In the genomic region with DNA sequence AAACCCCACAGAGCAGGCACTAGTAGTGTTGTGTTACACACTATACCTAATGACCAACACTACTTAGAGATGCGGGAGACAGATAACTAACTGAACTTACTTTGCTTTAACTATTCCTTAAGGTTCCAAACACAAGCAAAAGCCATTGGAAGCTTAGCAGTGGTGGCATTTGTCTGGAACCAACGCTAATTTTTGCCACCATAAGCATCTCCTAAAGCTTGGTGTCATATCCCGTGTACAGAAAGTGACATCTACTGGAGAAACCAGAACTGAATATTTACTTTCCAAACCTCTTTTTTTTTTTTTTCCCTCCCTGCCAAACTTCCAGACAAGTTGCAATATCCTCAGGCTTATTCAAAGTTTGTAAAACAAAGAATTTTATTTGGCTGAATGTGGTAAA, we compare ENCODE assay signal across 16 mouse cellular contexts. TPM values are rescaled to one million over a fixed set of nuclear protein-coding genes. Genes with fewer than 3 reads are reported as not detected.
A peak's percentile ranks its signal among the peaks of the same experiment; 100 is the strongest.
DNase-seq lines count a peak whose midpoint lies in the region; ATAC-seq and TF ChIP-seq lines count a peak whose summit lies in the region.
"Had no signal": no experiment of that assay in that cellular context is flagged by ENCODE, and none has a peak within 500 bp of the region (broad histone marks: within the 10 kb centered on the region; RNA-seq: fewer than 3 reads in every experiment).

No protein-coding gene starts in this region.

- no peak for ATAC-seq in heart, postnatal 0 days (ENCODE audit: insufficient read depth, low read depth)
- no peak for ATAC-seq in Patski

- no peak overlapping the region for H3K9ac ChIP-seq in heart, postnatal 0 days (replicated peaks; ENCODE audit: low read depth, low read length)
- H3K9ac ChIP-seq: embryonic facial prominence, embryonic 13.5 days; neural tube, embryonic 15.5 days had no signal

- 42% methylated on average over 3 of the region's 3 CpGs for WGBS in heart, postnatal 0 days

- H3K9me3 ChIP-seq in heart, postnatal 0 days (replicated peaks; ENCODE audit: control insufficient read depth, low read length): no peaks in the 10 kb centered on the region
- H3K9me3 ChIP-seq: embryonic facial prominence, embryonic 13.5 days; neural tube, embryonic 15.5 days had no signal

- H3K27me3 ChIP-seq in heart, postnatal 0 days (ENCODE audit: control insufficient read depth, insufficient read depth, low read length): no peaks in the 10 kb centered on the region
- H3K27me3 ChIP-seq in Patski: no peaks in the 10 kb centered on the region
- H3K27me3 ChIP-seq: embryonic facial prominence, embryonic 13.5 days; neural tube, embryonic 15.5 days had no signal

- no peaks in the 10 kb centered on the region for H3K4me1 ChIP-seq in heart, postnatal 0 days (ENCODE audit: control insufficient read depth, insufficient read depth)
- H3K4me1 ChIP-seq: embryonic facial prominence, embryonic 13.5 days; neural tube, embryonic 15.5 days had no signal

- CTCF ChIA-PET in Patski (lab: Charles Lee): interaction anchor here (0.6 to 3.1 kb wide), 10 partner anchors 9 to 1665 kb away, joined by 3 to 8 read pairs (median 4); no protein-coding TSS in a partner anchor

- no peak overlapping the region for H3K27ac ChIP-seq in heart, postnatal 0 days (ENCODE audit: low read depth)
- H3K27ac ChIP-seq in layer of hippocampus, adult 2 months: no peak overlapping the region
- H3K27ac ChIP-seq: embryonic facial prominence, embryonic 13.5 days; neural tube, embryonic 15.5 days had no signal

- H3K4me3 ChIP-seq in heart, postnatal 0 days (ENCODE audit: low read depth, low read length): no peak overlapping the region
- no peak overlapping the region for H3K4me3 ChIP-seq in layer of hippocampus, adult 2 months
- H3K4me3 ChIP-seq: embryonic facial prominence, embryonic 13.5 days; neural tube, embryonic 15.5 days had no signal

- no peak overlapping the region for H3K4me2 ChIP-seq in heart, postnatal 0 days (ENCODE audit: low read depth, low read length)
- H3K4me2 ChIP-seq: embryonic facial prominence, embryonic 13.5 days; neural tube, embryonic 15.5 days had no signal

- POLR2A ChIA-PET in Patski (lab: Charles Lee): interaction anchor here (0.7 kb wide), 2 partner anchors 668 to 915 kb away, joined by 3 to 5 read pairs; no protein-coding TSS in a partner anchor

- peak; percentile 20 for DNase-seq in embryo, embryonic 10.5 days (ENCODE audit: low spot score)
- no peak for DNase-seq in embryo, embryonic 10 days (ENCODE audit: low spot score)
- DNase-seq in heart, postnatal 0 days (ENCODE audit: low spot score): peak; percentile 34
- no peak for DNase-seq in heart, postnatal 36 days
- DNase-seq in layer of hippocampus, adult 2 months (ENCODE audit: low spot score in 2 of 2): no peak
- DNase-seq in layer of hippocampus, postnatal 25 days (ENCODE audit: extremely low spot score in 1 of 2, low spot score in 1 of 2): no peak
- DNase-seq in Patski (ENCODE audit: low read depth, low spot score): no peak
- DNase-seq in left cerebral cortex, adult 11 months (ENCODE audit: low spot score): no peak
- DNase-seq: adrenal gland, adult 8-10 months; cerebellum, adult 9-11 months; retina, postnatal 1 day; thymus, postnatal 25 days had no signal

- in situ Hi-C loops in Patski (cut with MboI; ENCODE audit: low pct_unique_long_range_greater_than_20kb): loop anchor here (10.0 kb wide), 3 partner anchors 580 to 1480 kb away; no protein-coding TSS in a partner anchor

- intact Hi-C loops in heart, postnatal 36 days (cut with DNase I): loop anchor here (5.0 to 10.0 kb wide), 3 partner anchors 470 to 1480 kb away; no protein-coding TSS in a partner anchor

- no peak for TF ChIP-seq EP300 in heart, postnatal 0 days (IDR thresholded peaks at IDR 0.05; ENCODE audit: low read depth)

- peak; percentile 35 for TF ChIP-seq CTCF in heart, postnatal 0 days (IDR thresholded peaks at IDR 0.05; ENCODE audit: low read depth)
- TF ChIP-seq CTCF in layer of hippocampus, adult 2 months (conservative IDR thresholded peaks at IDR 0.05): peak; percentile 72
- TF ChIP-seq CTCF in Patski (IDR thresholded peaks at IDR 0.05): peak; percentile 42

- H3K36me3 ChIP-seq in heart, postnatal 0 days (replicated peaks; ENCODE audit: control insufficient read depth, insufficient read depth, low read length): no peaks in the 10 kb centered on the region
- H3K36me3 ChIP-seq: embryonic facial prominence, embryonic 13.5 days; neural tube, embryonic 15.5 days had no signal

RNA-seq across cellular contexts. Expression of a gene that starts 39.5 kb away (rescaled TPM):
- total RNA-seq in heart, postnatal 0 days (2014; rRNA removed; ENCODE audit: low replicate concordance): 30.5 and 42.2 TPM in 2 replicates
- polyA plus RNA-seq in heart, postnatal 0 days (2015; fragmentation: Nextera tagmentation; extraction: Ambion mirVana): 15.4 and 15.7 TPM in 2 replicates
- total RNA-seq in heart, postnatal 36 days (2021): 10 to 100 TPM; 20.8 to 27.4 TPM
- 10 to 100 TPM; 43.2 to 45.9 TPM for total RNA-seq in layer of hippocampus, adult 2 months (2021)
- total RNA-seq in layer of hippocampus, postnatal 25 days (2021): 10 to 100 TPM; 36.0 to 46.4 TPM
- polyA plus RNA-seq in Patski (2021): 52.9 TPM
- total RNA-seq: granulocyte monocyte progenitor cell, adult 5-6 weeks; megakaryocyte, adult 5-6 weeks had no signal

Comparison
In these comparisons a context has a peak if more than half of its experiments do, and no peak if none do; other contexts are left out.
1. DNase-seq: peak in embryo, embryonic 10.5 days (single experiment) and heart, postnatal 0 days (single experiment); none in embryo, embryonic 10 days (single experiment), heart, postnatal 36 days (0 of 2), layer of hippocampus, adult 2 months (0 of 2), layer of hippocampus, postnatal 25 days (0 of 2), Patski (single experiment) and left cerebral cortex, adult 11 months (single experiment).
2. Peak in every context shown above with its lines, with median percentiles within 50 percentile points of each other: CTCF ChIP-seq.